Mouse (Mus musculus) kidney, embryonic 15.5 days (tissue): Measurements from ENCODE around the gene Ddb1. TPM values are rescaled to one million over a fixed set of nuclear protein-coding genes. Genes with fewer than 3 reads are reported as not detected.

ENCODE experiments used
- ATAC-seq: fragments of 200-750 bp; cut with Nextera tagmentation; replicated peaks from 2 replicates; pipeline ENCODE4 v1.8.0; 2017; ENCODE audit warnings: moderate TSS enrichment; ENCODE audit not compliant: low FRiP score
- H3K27ac ChIP-seq: fragments of 300-500 bp; sonication (generic); 2 replicates; pipeline ENCODE4 v1.5.1; 2015; ENCODE audit warnings: mild to moderate bottlenecking, inconsistent platforms
- H3K27me3 ChIP-seq: fragments of 300-500 bp; sonication (generic); 2 replicates; pipeline ENCODE4 v1.6.1; 2015; ENCODE audit warnings: inconsistent platforms
- H3K36me3 ChIP-seq: fragments of 300-500 bp; sonication (generic); 2 replicates; pipeline ENCODE4 v1.6.1; 2015; ENCODE audit warnings: inconsistent platforms
- H3K4me1 ChIP-seq: fragments of 300-500 bp; sonication (generic); 2 replicates; pipeline ENCODE4 v1.6.1; 2015; ENCODE audit warnings: inconsistent platforms
- H3K4me2 ChIP-seq: fragments of 300-500 bp; sonication (generic); 2 replicates; pipeline ENCODE4 v1.6.1; 2015; ENCODE audit warnings: moderate library complexity, mild to moderate bottlenecking, inconsistent platforms
- H3K4me3 ChIP-seq: fragments of 300-500 bp; sonication (generic); replicated peaks from 2 replicates; pipeline ENCODE4 v1.5.1; 2015; ENCODE audit warnings: mild to moderate bottlenecking, inconsistent platforms
- H3K9ac ChIP-seq: fragments of 300-500 bp; sonication (generic); 2 replicates; pipeline ENCODE4 v1.6.1; 2015; ENCODE audit warnings: mild to moderate bottlenecking, inconsistent platforms
- H3K9me3 ChIP-seq: fragments of 300-500 bp; sonication (generic); replicated peaks from 2 replicates; pipeline ENCODE4 v1.6.1; 2016; ENCODE audit warnings: inconsistent platforms
- WGBS: fragments of 180-500 bp; shearing (Covaris S2); methylation state at CpG from one replicate; pipeline ENCODE4 v1.1.7; 2015; ENCODE audit warnings: mixed read lengths; 5-methylcytosine and 5-hydroxymethylcytosine counted together
- polyA plus RNA-seq: library from polyadenylated mRNA; unstranded; fragments of >200 nt; fragmentation: Nextera tagmentation; extraction: Ambion mirVana; gene quantifications from 2 replicates; pipeline ENCODE4 v1.2.1, GENCODE M21; 2015

Gene Ddb1
- polyA plus RNA-seq, 1 experiment from 2014 or later = 368 TPM

GRCm38 (mm10) chr19:10640589-10641378 is 35.7 kb downstream of the Ddb1 start:
- Histone ChIP-seq H3K27ac (no peak overlapping the region), H3K9ac (no peak overlapping the region), H3K4me2 (peak overlapping the region; percentile 43), H3K4me3 (0 out of 2 replicates have a peak overlapping the region, but pooled peaks have one; percentile 4), H3K9me3 (no peaks in the 10 kb centered on the region), H3K27me3 (peaks cover 3% of the 10 kb centered on the region), H3K36me3 (no peaks in the 10 kb centered on the region), H3K4me1 (peaks cover 5% of the 10 kb centered on the region; the same call in 1 of the 2 replicates)
- 35% methylated on average over 13 of the region's 13 CpGs for WGBS
- 0 out of 2 replicates have a peak, but pooled peaks have one; percentile 54 for ATAC-seq

GRCm38 (mm10) chr19:10645616-10646015 is 40.5 kb downstream of the Ddb1 start:
- ATAC-seq = no peak
- H3K4me2 ChIP-seq = no peak overlapping the region
- H3K36me3 ChIP-seq = no peaks in the 10 kb centered on the region
- no peaks in the 10 kb centered on the region for H3K27me3 ChIP-seq
- WGBS = 82% methylated on average over 2 of the region's 2 CpGs
- no peaks in the 10 kb centered on the region for H3K9me3 ChIP-seq
- no peak overlapping the region for H3K4me3 ChIP-seq
- H3K27ac ChIP-seq = no peak overlapping the region
- no peak overlapping the region for H3K9ac ChIP-seq
- H3K4me1 ChIP-seq = peaks cover 2% of the 10 kb centered on the region; the same call in 1 of the 2 replicates

GRCm38 (mm10) chr19:10648156-10648555 is 43.0 kb downstream of the Ddb1 start:
- Histone ChIP-seq H3K9me3 (no peaks in the 10 kb centered on the region), H3K4me1 (no peaks in the 10 kb centered on the region), H3K4me3 (no peak overlapping the region), H3K9ac (no peak overlapping the region), H3K27ac (no peak overlapping the region), H3K36me3 (no peaks in the 10 kb centered on the region), H3K4me2 (no peak overlapping the region), H3K27me3 (no peaks in the 10 kb centered on the region)
- ATAC-seq = no peak
- 60% methylated on average over 8 of the region's 8 CpGs for WGBS

GRCm38 (mm10) chr19:10656058-10656457 is 50.9 kb downstream of the Ddb1 start:
- no peak for ATAC-seq
- Histone ChIP-seq H3K27me3 (no peaks in the 10 kb centered on the region), H3K9ac (no peak overlapping the region), H3K4me3 (no peak overlapping the region), H3K36me3 (no peaks in the 10 kb centered on the region), H3K27ac (0 out of 2 replicates have a peak overlapping the region, but pooled peaks have one; percentile 45), H3K9me3 (no peaks in the 10 kb centered on the region), H3K4me1 (0 out of 2 replicates have a peak, but pooled peaks cover 8% of the 10 kb centered on the region), H3K4me2 (no peak overlapping the region)
- 32% methylated on average over 3 of the region's 3 CpGs for WGBS

GRCm38 (mm10) chr19:10657742-10658141 is 52.6 kb downstream of the Ddb1 start:
- Histone ChIP-seq H3K9ac (no peak overlapping the region), H3K4me1 (0 out of 2 replicates have a peak, but pooled peaks cover 8% of the 10 kb centered on the region), H3K4me3 (no peak overlapping the region), H3K27me3 (no peaks in the 10 kb centered on the region), H3K9me3 (no peaks in the 10 kb centered on the region), H3K4me2 (no peak overlapping the region), H3K27ac (no peak overlapping the region), H3K36me3 (no peaks in the 10 kb centered on the region)
- WGBS = 82% methylated on average over 5 of the region's 5 CpGs
- ATAC-seq = no peak

- H3K4me2 ChIP-seq = no peak overlapping the region
- H3K36me3 ChIP-seq = no peaks in the 10 kb centered on the region
- H3K4me3 ChIP-seq = no peak overlapping the region
- H3K27ac ChIP-seq = no peak overlapping the region
- 0 out of 2 replicates have a peak, but pooled peaks cover 8% of the 10 kb centered on the region for H3K4me1 ChIP-seq
- 75% methylated on average over 2 of the region's 2 CpGs for WGBS
- no peak overlapping the region for H3K9ac ChIP-seq
- no peak for ATAC-seq
- H3K27me3 ChIP-seq = no peaks in the 10 kb centered on the region
- H3K9me3 ChIP-seq = no peaks in the 10 kb centered on the region
Measured at GRCm38 (mm10) chr19:10658406-10658805, 53.3 kb downstream of the Ddb1 start.

- 79% methylated on average over 5 of the region's 5 CpGs for WGBS
- no peaks in the 10 kb centered on the region for H3K27me3 ChIP-seq
- no peak overlapping the region for H3K27ac ChIP-seq
- no peak overlapping the region for H3K4me3 ChIP-seq
- no peak overlapping the region for H3K9ac ChIP-seq
- ATAC-seq = peak; percentile 35; the same call in 1 of the 2 replicates
- no peaks in the 10 kb centered on the region for H3K36me3 ChIP-seq
- no peaks in the 10 kb centered on the region for H3K9me3 ChIP-seq
- no peak overlapping the region for H3K4me2 ChIP-seq
- 0 out of 2 replicates have a peak, but pooled peaks cover 3% of the 10 kb centered on the region for H3K4me1 ChIP-seq
Measured at GRCm38 (mm10) chr19:10661373-10661772, 56.2 kb downstream of the Ddb1 start.

GRCm38 (mm10) chr19:10661919-10662318 is 56.8 kb downstream of the Ddb1 start:
- no peak for ATAC-seq

GRCm38 (mm10) chr19:10662665-10663064 is 57.5 kb downstream of the Ddb1 start:
- Histone ChIP-seq H3K4me3 (no peak overlapping the region), H3K9ac (no peak overlapping the region), H3K27me3 (no peaks in the 10 kb centered on the region), H3K27ac (no peak overlapping the region), H3K4me2 (no peak overlapping the region), H3K9me3 (no peaks in the 10 kb centered on the region), H3K36me3 (no peaks in the 10 kb centered on the region), H3K4me1 (no peaks in the 10 kb centered on the region)
- no peak for ATAC-seq
- WGBS = 39% methylated on average over 3 of the region's 3 CpGs

More at GRCm38 (mm10) chr19:10661919-10662318, 56.8 kb downstream of the Ddb1 start:
- Histone ChIP-seq H3K27ac (no peak overlapping the region), H3K27me3 (no peaks in the 10 kb centered on the region), H3K9me3 (no peaks in the 10 kb centered on the region), H3K9ac (no peak overlapping the region), H3K4me2 (no peak overlapping the region), H3K4me1 (no peaks in the 10 kb centered on the region), H3K4me3 (no peak overlapping the region), H3K36me3 (no peaks in the 10 kb centered on the region)
- 91% methylated on average over 2 of the region's 2 CpGs for WGBS

- Histone ChIP-seq H3K9me3 (no peaks in the 10 kb centered on the region), H3K27ac (no peak overlapping the region), H3K4me1 (no peaks in the 10 kb centered on the region), H3K4me3 (no peak overlapping the region), H3K27me3 (no peaks in the 10 kb centered on the region), H3K4me2 (no peak overlapping the region), H3K36me3 (no peaks in the 10 kb centered on the region), H3K9ac (no peak overlapping the region)
- 60% methylated on average over 3 of the region's 3 CpGs for WGBS
- ATAC-seq = no peak
Measured at GRCm38 (mm10) chr19:10665093-10665492, 60.0 kb downstream of the Ddb1 start.

- Histone ChIP-seq H3K4me1 (no peaks in the 10 kb centered on the region), H3K27ac (no peak overlapping the region), H3K36me3 (no peaks in the 10 kb centered on the region), H3K4me3 (no peak overlapping the region), H3K9ac (no peak overlapping the region), H3K27me3 (no peaks in the 10 kb centered on the region), H3K4me2 (no peak overlapping the region), H3K9me3 (no peaks in the 10 kb centered on the region)
- 12% methylated on average over 2 of the region's 2 CpGs for WGBS
- peak; percentile 66; the same call in 1 of the 2 replicates for ATAC-seq
Measured at GRCm38 (mm10) chr19:10665499-10665898, 60.4 kb downstream of the Ddb1 start.

GRCm38 (mm10) chr19:10671319-10671718 is 66.2 kb downstream of the Ddb1 start:
- no peak overlapping the region for H3K4me2 ChIP-seq
- H3K9ac ChIP-seq = no peak overlapping the region
- 87% methylated on average over 4 of the region's 4 CpGs for WGBS
- ATAC-seq = no peak
- H3K9me3 ChIP-seq = no peaks in the 10 kb centered on the region
- H3K36me3 ChIP-seq = no peaks in the 10 kb centered on the region
- no peaks in the 10 kb centered on the region for H3K4me1 ChIP-seq
- no peak overlapping the region for H3K4me3 ChIP-seq
- no peaks in the 10 kb centered on the region for H3K27me3 ChIP-seq
- no peak overlapping the region for H3K27ac ChIP-seq
